Mouse (Mus musculus): ENCODE data around the gene Paqr8. TPM values are rescaled to one million over a fixed set of nuclear protein-coding genes. Genes with fewer than 3 reads are reported as not detected.

The Paqr8 gene
- polyA plus RNA-seq, 1 experiment, result 42.6 TPM

- DNase-seq, result no peak
- no peaks in the 10 kb centered on the region for H3K4me1 ChIP-seq (ENCODE audit: control insufficient read depth, insufficient read depth, low read length)
- TF ChIP-seq POLR2A (IDR thresholded peaks at IDR 0.05; ENCODE audit: borderline replicate concordance, extremely low read depth, low read depth, low read length) (no peak), CTCF (IDR thresholded peaks at IDR 0.05; ENCODE audit: insufficient read depth, low read length) (no peak)
- no peak overlapping the region for H3K4me3 ChIP-seq (replicated peaks; ENCODE audit: extremely low read depth, low read depth, low read length)
- WGBS, result 89% methylated on average over 9 of the region's 9 CpGs
Measured at GRCm38 (mm10) chr1:20906128-20906515, 15.7 kb downstream of the Paqr8 start.

DNA sequence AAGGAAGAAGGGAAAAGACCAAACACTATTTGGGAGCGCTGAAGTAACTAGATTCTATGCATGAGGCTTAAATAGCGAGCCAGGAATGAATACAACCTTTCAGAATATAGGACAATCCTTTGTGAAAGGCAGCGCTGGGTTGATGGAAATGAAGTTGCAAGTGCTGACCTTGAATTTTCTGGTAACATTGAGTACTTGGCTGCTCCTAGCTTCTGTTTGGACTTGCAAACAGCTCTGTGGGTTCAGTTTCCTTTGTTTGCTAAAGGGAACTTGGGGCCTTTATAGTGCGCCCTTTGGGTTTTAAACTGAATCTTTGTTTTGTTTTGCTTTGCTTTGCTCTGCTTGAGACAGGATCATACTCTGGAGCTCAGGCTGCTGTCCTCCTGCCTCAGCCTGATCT is 18.1 kb downstream of the Paqr8 start:
- TF ChIP-seq POLR2A (IDR thresholded peaks at IDR 0.05; ENCODE audit: borderline replicate concordance, extremely low read depth, low read depth, low read length), result no peak
- TF ChIP-seq CTCF (IDR thresholded peaks at IDR 0.05; ENCODE audit: insufficient read depth, low read length), result no peak
- Histone ChIP-seq H3K4me1 (ENCODE audit: control insufficient read depth, insufficient read depth, low read length) (no peaks in the 10 kb centered on the region), H3K4me3 (replicated peaks; ENCODE audit: extremely low read depth, low read depth, low read length) (no peak overlapping the region)
- 74% methylated on average over 4 of the region's 4 CpGs for WGBS
- no peak for DNase-seq

DNA sequence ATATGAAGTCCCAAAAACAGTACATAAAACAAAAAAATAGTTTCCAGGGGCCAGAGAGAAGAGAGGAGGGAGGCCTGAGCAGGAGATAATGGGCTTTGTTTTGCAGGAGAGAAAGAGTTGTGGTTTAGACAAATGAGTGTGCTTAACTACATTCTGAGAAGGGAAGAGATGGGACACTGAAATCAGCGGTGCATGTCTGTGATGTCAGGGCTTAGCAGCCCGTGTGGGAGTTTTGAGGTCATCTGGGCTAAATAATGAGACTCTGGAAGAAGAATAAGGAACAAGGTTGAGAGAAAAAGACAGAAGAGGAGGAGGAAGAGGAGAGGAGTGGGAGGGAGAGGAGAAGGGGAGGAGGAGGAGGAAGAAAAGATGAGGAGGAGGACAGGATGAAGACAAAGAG is 21.7 kb downstream of the Paqr8 start:
- TF ChIP-seq CTCF (IDR thresholded peaks at IDR 0.05; ENCODE audit: insufficient read depth, low read length) (no peak), POLR2A (IDR thresholded peaks at IDR 0.05; ENCODE audit: borderline replicate concordance, extremely low read depth, low read depth, low read length) (no peak)
- WGBS, result 34% methylated on average over 2 of the region's 2 CpGs
- DNase-seq, result no peak
- Histone ChIP-seq H3K4me3 (replicated peaks; ENCODE audit: extremely low read depth, low read depth, low read length) (no peak overlapping the region), H3K4me1 (ENCODE audit: control insufficient read depth, insufficient read depth, low read length) (no peaks in the 10 kb centered on the region)

DNA sequence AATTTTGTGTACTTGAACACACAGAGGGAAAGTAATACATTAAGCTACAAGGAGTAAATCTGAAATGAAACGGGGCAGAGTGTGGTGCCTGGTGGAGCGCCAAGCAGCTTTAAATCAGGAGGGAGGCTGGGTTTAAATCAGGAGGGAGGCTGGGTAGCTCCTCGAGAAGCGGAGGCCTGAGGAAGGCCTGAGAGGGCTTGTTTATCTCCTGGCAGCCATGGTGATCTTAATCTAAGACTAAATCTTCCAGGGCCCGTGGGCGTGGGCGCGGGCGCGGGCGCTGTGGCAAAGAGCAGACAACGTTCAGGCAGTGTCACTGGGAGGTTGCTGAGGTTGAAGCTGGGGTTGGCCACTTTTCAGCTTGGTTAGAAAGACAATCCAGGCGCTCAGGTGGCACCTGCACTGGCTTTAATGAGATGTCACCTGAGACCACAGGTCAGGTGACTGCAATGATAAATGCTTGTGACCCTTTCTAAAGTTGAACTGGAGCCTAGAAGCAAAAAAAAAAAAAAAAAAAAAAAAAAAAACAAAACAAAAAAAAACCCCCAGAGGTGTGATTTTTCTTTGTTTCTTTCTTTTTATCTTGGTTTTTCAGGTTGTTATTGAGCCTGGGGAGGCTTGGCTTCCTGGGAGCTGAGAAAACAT is 22.2 kb downstream of the Paqr8 start:
- whole genome bisulfite sequencing, result 41% methylated on average over 13 of the region's 13 CpGs

GRCm38 (mm10) chr1:20914769-20915168 is 24.4 kb downstream of the Paqr8 start:
- WGBS, result 100% methylated on average over 3 of the region's 3 CpGs
- Histone ChIP-seq H3K4me3 (replicated peaks; ENCODE audit: extremely low read depth, low read depth, low read length) (no peak overlapping the region), H3K4me1 (ENCODE audit: control insufficient read depth, insufficient read depth, low read length) (no peaks in the 10 kb centered on the region; the same call in 1 of the 2 replicates)
- TF ChIP-seq CTCF (IDR thresholded peaks at IDR 0.05; ENCODE audit: insufficient read depth, low read length) (no peak), POLR2A (IDR thresholded peaks at IDR 0.05; ENCODE audit: borderline replicate concordance, extremely low read depth, low read depth, low read length) (no peak)
- DNase-seq, result no peak

More for the DNA sequence above, 22.2 kb downstream of the Paqr8 start:
- DNase-seq, result no peak
- no peak overlapping the region for H3K4me3 ChIP-seq (replicated peaks; ENCODE audit: extremely low read depth, low read depth, low read length)
- H3K4me1 ChIP-seq (ENCODE audit: control insufficient read depth, insufficient read depth, low read length), result no peaks in the 10 kb centered on the region; the same call in 1 of the 2 replicates
- TF ChIP-seq POLR2A (IDR thresholded peaks at IDR 0.05; ENCODE audit: borderline replicate concordance, extremely low read depth, low read depth, low read length), result no peak
- no peak for TF ChIP-seq CTCF (IDR thresholded peaks at IDR 0.05; ENCODE audit: insufficient read depth, low read length)

GRCm38 (mm10) chr1:20915608-20916007 is 25.2 kb downstream of the Paqr8 start:
- Histone ChIP-seq H3K4me3 (replicated peaks; ENCODE audit: extremely low read depth, low read depth, low read length) (no peak overlapping the region), H3K4me1 (ENCODE audit: control insufficient read depth, insufficient read depth, low read length) (no peaks in the 10 kb centered on the region; the same call in 1 of the 2 replicates)
- TF ChIP-seq CTCF (IDR thresholded peaks at IDR 0.05; ENCODE audit: insufficient read depth, low read length) (no peak), POLR2A (IDR thresholded peaks at IDR 0.05; ENCODE audit: borderline replicate concordance, extremely low read depth, low read depth, low read length) (no peak)
- DNase-seq, result no peak
- WGBS, result 87% methylated on average over 5 of the region's 5 CpGs

- TF ChIP-seq CTCF (IDR thresholded peaks at IDR 0.05; ENCODE audit: insufficient read depth, low read length) (no peak), POLR2A (IDR thresholded peaks at IDR 0.05; ENCODE audit: borderline replicate concordance, extremely low read depth, low read depth, low read length) (no peak)
Measured at GRCm38 (mm10) chr1:20917496-20918050, 27.2 kb downstream of the Paqr8 start.

GRCm38 (mm10) chr1:20919728-20920127 is 29.3 kb downstream of the Paqr8 start:
- Histone ChIP-seq H3K4me1 (ENCODE audit: control insufficient read depth, insufficient read depth, low read length) (peaks cover 9% of the 10 kb centered on the region), H3K4me3 (replicated peaks; ENCODE audit: extremely low read depth, low read depth, low read length) (no peak overlapping the region)
- no peak for DNase-seq
- TF ChIP-seq POLR2A (IDR thresholded peaks at IDR 0.05; ENCODE audit: borderline replicate concordance, extremely low read depth, low read depth, low read length), result no peak
- TF ChIP-seq CTCF (IDR thresholded peaks at IDR 0.05; ENCODE audit: insufficient read depth, low read length), result no peak
- 90% methylated on average over 2 of the region's 2 CpGs for WGBS

More at GRCm38 (mm10) chr1:20917496-20918050, 27.2 kb downstream of the Paqr8 start:
- 40% methylated on average over 6 of the region's 6 CpGs for WGBS
- no peak overlapping the region for H3K4me3 ChIP-seq (replicated peaks; ENCODE audit: extremely low read depth, low read depth, low read length)
- H3K4me1 ChIP-seq (ENCODE audit: control insufficient read depth, insufficient read depth, low read length), result peaks cover 5% of the 10 kb centered on the region; the same call in 1 of the 2 replicates
- DNase-seq, result no peak

DNA sequence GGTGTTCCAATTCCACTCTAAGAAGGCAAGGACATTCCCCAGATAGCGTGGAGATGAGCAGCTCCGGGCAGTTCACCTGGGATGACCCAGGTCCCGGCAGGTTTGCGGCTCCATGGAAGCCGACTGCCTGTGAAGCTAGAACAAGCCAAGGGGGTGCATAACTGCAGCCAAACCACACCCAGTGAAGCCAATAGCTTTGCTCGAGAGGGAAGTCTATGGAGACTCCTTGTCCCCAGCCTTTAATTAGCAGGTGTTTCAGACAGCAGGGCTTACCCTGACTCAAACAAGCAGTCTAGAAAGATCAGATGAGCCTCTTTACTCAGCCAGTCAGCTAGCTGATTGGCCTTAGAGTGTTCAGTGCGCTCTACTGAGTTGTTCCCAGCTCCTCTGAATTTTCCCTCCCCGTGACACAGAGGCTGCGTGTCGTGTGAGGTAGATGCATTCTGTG is 30.7 kb downstream of the Paqr8 start:
- 82% methylated on average over 10 of the region's 10 CpGs for WGBS
- Histone ChIP-seq H3K4me3 (replicated peaks; ENCODE audit: extremely low read depth, low read depth, low read length) (no peak overlapping the region), H3K4me1 (ENCODE audit: control insufficient read depth, insufficient read depth, low read length) (peaks cover 9% of the 10 kb centered on the region)
- TF ChIP-seq POLR2A (IDR thresholded peaks at IDR 0.05; ENCODE audit: borderline replicate concordance, extremely low read depth, low read depth, low read length) (no peak), CTCF (IDR thresholded peaks at IDR 0.05; ENCODE audit: insufficient read depth, low read length) (no peak)
- DNase-seq, result no peak

All from lung, adult 2 months (tissue).